Mouse (Mus musculus): ENCODE data around the gene Smim4. TPM values are rescaled to one million over a fixed set of nuclear protein-coding genes. Genes with fewer than 3 reads are reported as not detected.

Smim4 gene
- 69.3 and 74.1 TPM in 2 replicates for polyA plus RNA-seq (2014; fragmentation: Nextera tagmentation; extraction: Ambion mirVana)

DNA sequence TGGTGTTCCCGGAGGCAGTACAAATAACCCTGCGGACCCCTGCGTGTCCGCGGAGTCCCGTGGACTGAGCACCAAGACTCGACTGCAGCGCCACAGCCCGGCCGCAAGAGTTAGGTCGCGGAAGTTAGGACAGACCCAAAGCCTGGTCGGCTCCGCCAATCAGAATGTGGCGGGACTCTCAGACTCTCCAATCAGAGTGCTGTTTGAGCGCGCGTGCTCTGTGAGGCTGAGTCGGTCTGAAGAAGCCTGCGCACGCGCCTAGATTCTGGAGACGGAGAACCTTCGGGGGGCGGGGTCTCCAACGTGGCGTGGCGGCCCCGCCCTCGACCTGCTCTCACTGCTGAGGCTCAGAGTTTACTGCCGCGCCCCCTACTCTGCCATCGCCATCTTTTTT is at the start of gene Smim4:
Smim4 (minus strand) TSS at position 131 of the 394 bp plus-strand sequence.
- peak within 1 kb of the TSS; percentile 87; the same call in 1 of the 2 replicates for H3K27ac ChIP-seq (ENCODE audit: low read depth, low read length)
- under 1% methylated on average over 33 of the region's 33 CpGs for WGBS
- peak within 1 kb of the TSS; percentile 64 for H3K9ac ChIP-seq (replicated peaks; ENCODE audit: low read depth, low read length)
- H3K4me3 ChIP-seq (ENCODE audit: low read depth, low read length): peak within 1 kb of the TSS; percentile 65
- no peaks in the 10 kb centered on the region for H3K36me3 ChIP-seq (ENCODE audit: control insufficient read depth, insufficient read depth, low read length)
- no peaks in the 10 kb centered on the region for H3K27me3 ChIP-seq (ENCODE audit: control insufficient read depth, insufficient read depth, low read length)
- peaks cover 23% of the 10 kb centered on the region for H3K4me1 ChIP-seq (ENCODE audit: control insufficient read depth, insufficient read depth, low read length)
- ATAC-seq (ENCODE audit: low read depth): peak; percentile 96
- peak within 1 kb of the TSS; percentile 59 for H3K4me2 ChIP-seq (ENCODE audit: low read depth, low read length)
- no peaks in the 10 kb centered on the region for H3K9me3 ChIP-seq (ENCODE audit: control insufficient read depth, low read length)

DNA sequence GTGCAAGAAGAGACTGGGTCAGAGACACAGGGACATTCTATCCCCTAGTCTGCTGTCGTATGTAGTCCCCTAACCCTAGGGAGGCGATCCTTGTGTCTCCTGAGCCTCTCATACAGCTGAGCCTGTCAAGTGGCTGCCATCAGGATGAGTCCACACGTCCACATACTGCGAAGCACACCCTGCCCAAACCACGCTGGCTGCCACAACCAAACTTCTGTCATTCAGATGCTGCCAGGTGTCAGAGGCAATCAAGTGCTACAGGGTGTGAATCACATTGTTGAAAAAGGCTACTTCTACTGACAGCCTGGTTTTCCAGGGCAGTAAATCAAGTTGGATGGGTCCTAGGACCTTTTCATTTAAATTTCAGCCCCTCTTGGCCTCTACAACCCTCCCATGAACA is 49.0 kb upstream of the Smim4 start:
- Histone ChIP-seq H3K4me2 (ENCODE audit: low read depth, low read length) (no peak overlapping the region), H3K9ac (replicated peaks; ENCODE audit: low read depth, low read length) (no peak overlapping the region), H3K27ac (ENCODE audit: low read depth, low read length) (no peak overlapping the region), H3K9me3 (ENCODE audit: control insufficient read depth, low read length) (no peaks in the 10 kb centered on the region), H3K4me1 (ENCODE audit: control insufficient read depth, insufficient read depth, low read length) (no peaks in the 10 kb centered on the region), H3K4me3 (ENCODE audit: low read depth, low read length) (no peak overlapping the region), H3K36me3 (ENCODE audit: control insufficient read depth, insufficient read depth, low read length) (peaks cover 87% of the 10 kb centered on the region), H3K27me3 (ENCODE audit: control insufficient read depth, insufficient read depth, low read length) (no peaks in the 10 kb centered on the region)
- ATAC-seq (ENCODE audit: low read depth): no peak
- 90% methylated on average over 5 of the region's 5 CpGs for WGBS

DNA sequence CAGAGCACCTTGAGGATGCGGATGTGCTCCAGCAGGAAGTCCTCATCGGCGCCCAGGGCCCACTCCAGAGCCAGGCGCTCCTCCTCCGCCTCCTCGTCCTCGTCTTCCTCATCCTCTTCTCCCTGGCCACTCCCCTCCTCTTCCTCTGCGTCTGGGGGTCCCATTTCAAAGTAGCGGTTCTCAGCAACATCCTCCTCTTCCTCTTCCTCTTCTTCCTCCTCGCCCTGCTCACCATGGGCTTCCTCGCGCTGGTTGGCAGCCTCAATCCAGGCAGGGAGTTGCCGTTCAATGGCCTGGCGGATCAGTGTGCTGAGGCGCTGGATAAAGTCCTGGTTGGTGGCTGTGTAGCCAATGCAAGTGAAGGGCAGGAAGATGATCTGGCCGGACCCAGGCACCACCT is 48.5 kb upstream of the Smim4 start:
- Histone ChIP-seq H3K27ac (ENCODE audit: low read depth, low read length) (no peak overlapping the region), H3K4me1 (ENCODE audit: control insufficient read depth, insufficient read depth, low read length) (no peaks in the 10 kb centered on the region), H3K27me3 (ENCODE audit: control insufficient read depth, insufficient read depth, low read length) (no peaks in the 10 kb centered on the region), H3K36me3 (ENCODE audit: control insufficient read depth, insufficient read depth, low read length) (peaks cover 87% of the 10 kb centered on the region), H3K4me2 (ENCODE audit: low read depth, low read length) (no peak overlapping the region), H3K9me3 (ENCODE audit: control insufficient read depth, low read length) (no peaks in the 10 kb centered on the region), H3K9ac (replicated peaks; ENCODE audit: low read depth, low read length) (no peak overlapping the region), H3K4me3 (ENCODE audit: low read depth, low read length) (no peak overlapping the region)
- WGBS: 93% methylated on average over 14 of the region's 16 CpGs
- ATAC-seq (ENCODE audit: low read depth): no peak

DNA sequence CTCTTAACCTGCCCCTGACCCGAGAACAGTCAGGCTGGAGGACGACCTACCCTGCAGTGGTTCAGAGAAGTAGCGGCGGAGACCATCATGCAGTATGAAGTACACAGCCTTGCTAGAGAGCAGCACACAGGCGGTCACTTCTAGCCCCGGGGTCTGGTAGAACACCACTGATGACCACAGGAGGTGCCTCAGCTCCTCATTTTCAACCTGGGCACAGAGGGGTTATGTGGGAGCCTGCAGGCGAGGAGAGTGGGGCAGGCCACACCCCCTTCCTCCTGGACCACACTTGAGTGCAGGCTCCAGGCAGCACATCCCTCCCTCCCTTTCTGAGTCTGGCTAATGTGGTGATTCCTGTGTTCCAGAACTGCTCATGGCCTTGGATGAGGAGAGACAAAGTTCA is 44.8 kb upstream of the Smim4 start:
- H3K27ac ChIP-seq (ENCODE audit: low read depth, low read length): no peak overlapping the region
- WGBS: 90% methylated on average over 7 of the region's 7 CpGs
- no peaks in the 10 kb centered on the region for H3K9me3 ChIP-seq (ENCODE audit: control insufficient read depth, low read length)
- H3K4me2 ChIP-seq (ENCODE audit: low read depth, low read length): no peak overlapping the region
- H3K36me3 ChIP-seq (ENCODE audit: control insufficient read depth, insufficient read depth, low read length): peaks cover 77% of the 10 kb centered on the region
- no peak overlapping the region for H3K4me3 ChIP-seq (ENCODE audit: low read depth, low read length)
- H3K9ac ChIP-seq (replicated peaks; ENCODE audit: low read depth, low read length): no peak overlapping the region
- no peaks in the 10 kb centered on the region for H3K4me1 ChIP-seq (ENCODE audit: control insufficient read depth, insufficient read depth, low read length)
- no peak for ATAC-seq (ENCODE audit: low read depth)
- no peaks in the 10 kb centered on the region for H3K27me3 ChIP-seq (ENCODE audit: control insufficient read depth, insufficient read depth, low read length)

DNA sequence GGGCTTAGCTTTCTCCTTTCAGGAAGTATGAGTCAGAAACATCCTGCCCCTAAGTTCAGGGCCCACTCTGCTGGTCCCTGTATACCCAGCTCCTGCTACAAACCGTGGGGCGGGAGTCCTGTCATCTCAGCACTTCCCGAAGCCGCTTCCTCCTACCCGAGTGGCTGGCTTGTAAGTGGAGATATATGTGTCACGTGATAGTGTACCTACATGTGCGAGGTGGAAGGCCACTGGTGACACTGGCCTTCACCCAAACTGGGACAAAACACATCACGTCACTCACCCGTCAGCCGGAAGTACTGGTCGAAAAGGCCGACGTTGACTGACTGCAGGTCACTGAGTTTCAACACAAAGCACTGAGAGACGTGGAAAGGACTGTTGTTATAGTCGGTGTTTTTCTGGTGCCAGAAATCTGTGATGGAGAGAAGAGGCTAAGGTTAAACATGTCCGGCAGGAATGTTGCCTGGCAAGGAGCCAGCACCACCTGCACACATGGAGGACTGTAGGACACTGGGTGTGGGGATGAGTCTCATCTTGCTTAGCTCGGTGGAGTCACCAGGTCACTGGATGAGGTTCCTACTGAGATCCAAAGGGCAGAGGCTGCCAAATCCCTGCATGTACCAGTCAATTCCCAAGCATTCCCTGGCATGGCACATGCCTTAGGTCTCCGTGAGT is 44.2 kb upstream of the Smim4 start:
- H3K36me3 ChIP-seq (ENCODE audit: control insufficient read depth, insufficient read depth, low read length): peaks cover 77% of the 10 kb centered on the region
- ATAC-seq (ENCODE audit: low read depth): no peak
- no peaks in the 10 kb centered on the region for H3K27me3 ChIP-seq (ENCODE audit: control insufficient read depth, insufficient read depth, low read length)
- no peak overlapping the region for H3K4me2 ChIP-seq (ENCODE audit: low read depth, low read length)
- 89% methylated on average over 18 of the region's 18 CpGs for WGBS
- H3K4me1 ChIP-seq (ENCODE audit: control insufficient read depth, insufficient read depth, low read length): no peaks in the 10 kb centered on the region
- H3K9me3 ChIP-seq (ENCODE audit: control insufficient read depth, low read length): no peaks in the 10 kb centered on the region
- H3K4me3 ChIP-seq (ENCODE audit: low read depth, low read length): no peak overlapping the region
- H3K9ac ChIP-seq (replicated peaks; ENCODE audit: low read depth, low read length): no peak overlapping the region
- H3K27ac ChIP-seq (ENCODE audit: low read depth, low read length): no peak overlapping the region

DNA sequence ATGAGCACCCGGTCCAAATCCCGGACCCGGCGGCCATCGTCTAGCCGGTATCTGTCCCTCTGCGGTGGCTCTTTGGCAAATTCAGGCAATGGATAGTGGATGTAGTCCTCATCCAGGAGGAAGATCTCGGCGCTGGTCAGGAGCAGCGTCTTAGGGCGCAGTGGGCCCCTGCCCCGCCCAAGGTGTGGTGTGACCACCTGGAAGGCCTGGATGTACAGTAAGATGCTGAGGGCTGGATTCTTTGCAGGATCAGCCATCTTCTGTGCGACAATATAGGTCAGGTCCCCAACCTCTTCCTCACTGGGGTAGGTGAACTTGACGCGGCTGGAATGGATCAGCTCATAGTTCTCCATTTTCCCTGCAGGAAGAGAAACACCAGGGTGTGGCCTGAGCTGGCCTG is 43.1 kb upstream of the Smim4 start:
- H3K27ac ChIP-seq (ENCODE audit: low read depth, low read length): no peak overlapping the region
- ATAC-seq (ENCODE audit: low read depth): no peak
- H3K4me2 ChIP-seq (ENCODE audit: low read depth, low read length): no peak overlapping the region
- H3K36me3 ChIP-seq (ENCODE audit: control insufficient read depth, insufficient read depth, low read length): peaks cover 67% of the 10 kb centered on the region
- no peak overlapping the region for H3K4me3 ChIP-seq (ENCODE audit: low read depth, low read length)
- WGBS: 98% methylated on average over 15 of the region's 15 CpGs
- no peaks in the 10 kb centered on the region for H3K4me1 ChIP-seq (ENCODE audit: control insufficient read depth, insufficient read depth, low read length)
- H3K9me3 ChIP-seq (ENCODE audit: control insufficient read depth, low read length): no peaks in the 10 kb centered on the region
- H3K9ac ChIP-seq (replicated peaks; ENCODE audit: low read depth, low read length): no peak overlapping the region
- no peaks in the 10 kb centered on the region for H3K27me3 ChIP-seq (ENCODE audit: control insufficient read depth, insufficient read depth, low read length)

DNA sequence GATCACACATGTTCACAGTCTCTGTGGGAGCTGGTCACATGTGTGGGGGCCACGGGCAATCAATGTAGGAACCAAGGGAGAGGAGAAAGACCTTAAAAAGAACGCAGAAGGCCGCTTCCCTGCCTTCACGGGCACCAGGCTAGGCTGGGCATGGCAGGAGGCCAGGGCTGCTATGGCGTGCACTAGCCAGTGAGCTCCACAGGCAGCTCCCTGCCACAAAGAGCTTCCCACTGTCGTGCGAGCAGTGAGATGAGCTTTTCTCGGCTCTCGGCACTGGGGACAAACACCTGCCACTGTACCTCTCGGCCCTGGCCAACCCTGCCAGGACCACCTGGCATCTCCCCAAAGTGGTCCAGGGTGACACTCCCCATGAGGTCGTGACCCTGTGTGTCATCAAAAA is 42.6 kb upstream of the Smim4 start:
- Histone ChIP-seq H3K36me3 (ENCODE audit: control insufficient read depth, insufficient read depth, low read length) (peaks cover 63% of the 10 kb centered on the region), H3K4me2 (ENCODE audit: low read depth, low read length) (no peak overlapping the region), H3K4me3 (ENCODE audit: low read depth, low read length) (no peak overlapping the region), H3K4me1 (ENCODE audit: control insufficient read depth, insufficient read depth, low read length) (peaks cover under 1% of the 10 kb centered on the region; the same call in 1 of the 2 replicates), H3K27ac (ENCODE audit: low read depth, low read length) (no peak overlapping the region), H3K27me3 (ENCODE audit: control insufficient read depth, insufficient read depth, low read length) (no peaks in the 10 kb centered on the region), H3K9ac (replicated peaks; ENCODE audit: low read depth, low read length) (no peak overlapping the region), H3K9me3 (ENCODE audit: control insufficient read depth, low read length) (no peaks in the 10 kb centered on the region)
- ATAC-seq (ENCODE audit: low read depth): no peak
- 80% methylated on average over 11 of the region's 11 CpGs for WGBS

DNA sequence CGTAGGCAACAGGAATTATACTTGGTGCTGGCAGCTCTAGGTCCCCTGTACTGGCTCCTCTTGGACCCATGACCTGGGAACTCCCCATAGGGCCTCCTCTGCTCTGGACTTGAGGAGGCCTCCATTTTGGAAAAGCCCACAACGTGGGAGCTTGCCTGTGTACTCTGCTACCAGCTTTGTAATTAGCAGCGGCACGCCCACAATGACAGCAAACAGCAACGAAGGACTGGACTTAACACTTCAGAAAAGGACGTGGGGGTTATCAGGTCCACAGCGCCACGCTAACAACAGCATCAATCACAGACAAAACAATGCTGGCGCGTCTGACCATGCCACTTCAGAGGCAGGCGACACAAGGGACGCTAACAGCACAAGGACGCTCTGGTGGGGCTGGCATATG is 42.2 kb upstream of the Smim4 start:
- Histone ChIP-seq H3K4me2 (ENCODE audit: low read depth, low read length) (no peak overlapping the region), H3K4me1 (ENCODE audit: control insufficient read depth, insufficient read depth, low read length) (peaks cover 3% of the 10 kb centered on the region; the same call in 1 of the 2 replicates), H3K36me3 (ENCODE audit: control insufficient read depth, insufficient read depth, low read length) (peaks cover 58% of the 10 kb centered on the region), H3K27me3 (ENCODE audit: control insufficient read depth, insufficient read depth, low read length) (no peaks in the 10 kb centered on the region), H3K4me3 (ENCODE audit: low read depth, low read length) (no peak overlapping the region), H3K9ac (replicated peaks; ENCODE audit: low read depth, low read length) (no peak overlapping the region), H3K27ac (ENCODE audit: low read depth, low read length) (no peak overlapping the region), H3K9me3 (ENCODE audit: control insufficient read depth, low read length) (no peaks in the 10 kb centered on the region)
- 76% methylated on average over 13 of the region's 13 CpGs for WGBS
- no peak for ATAC-seq (ENCODE audit: low read depth)

DNA sequence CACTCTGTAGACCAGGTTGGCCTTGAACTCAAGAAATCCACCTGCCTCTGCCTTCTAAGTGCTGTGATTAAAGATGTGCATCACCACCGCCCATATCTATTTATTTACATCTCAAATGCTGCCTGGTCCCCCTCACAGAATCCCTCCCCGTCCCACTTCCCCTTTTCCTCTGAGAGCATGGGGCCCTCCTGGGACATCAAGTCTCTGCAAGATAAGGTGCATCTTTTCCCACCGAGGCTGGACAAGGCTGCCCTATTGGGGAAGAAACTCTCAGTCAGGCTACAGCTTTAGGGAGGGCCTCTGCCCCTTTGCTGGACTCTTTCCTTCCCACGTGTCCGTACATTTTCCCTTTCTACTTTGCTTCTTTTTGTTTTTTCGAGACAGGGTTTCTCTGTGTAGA is 40.8 kb upstream of the Smim4 start:
- Histone ChIP-seq H3K9me3 (ENCODE audit: control insufficient read depth, low read length) (no peaks in the 10 kb centered on the region), H3K36me3 (ENCODE audit: control insufficient read depth, insufficient read depth, low read length) (peaks cover 44% of the 10 kb centered on the region), H3K4me2 (ENCODE audit: low read depth, low read length) (no peak overlapping the region), H3K9ac (replicated peaks; ENCODE audit: low read depth, low read length) (no peak overlapping the region), H3K4me1 (ENCODE audit: control insufficient read depth, insufficient read depth, low read length) (peaks cover 3% of the 10 kb centered on the region; the same call in 1 of the 2 replicates), H3K27ac (ENCODE audit: low read depth, low read length) (no peak overlapping the region), H3K27me3 (ENCODE audit: control insufficient read depth, insufficient read depth, low read length) (no peaks in the 10 kb centered on the region), H3K4me3 (ENCODE audit: low read depth, low read length) (no peak overlapping the region)
- ATAC-seq (ENCODE audit: low read depth): no peak
- 85% methylated on average over 6 of the region's 6 CpGs for WGBS
